Mouse (Mus musculus): ENCODE data around the gene Ubr3.

The Ubr3 gene

DNA sequence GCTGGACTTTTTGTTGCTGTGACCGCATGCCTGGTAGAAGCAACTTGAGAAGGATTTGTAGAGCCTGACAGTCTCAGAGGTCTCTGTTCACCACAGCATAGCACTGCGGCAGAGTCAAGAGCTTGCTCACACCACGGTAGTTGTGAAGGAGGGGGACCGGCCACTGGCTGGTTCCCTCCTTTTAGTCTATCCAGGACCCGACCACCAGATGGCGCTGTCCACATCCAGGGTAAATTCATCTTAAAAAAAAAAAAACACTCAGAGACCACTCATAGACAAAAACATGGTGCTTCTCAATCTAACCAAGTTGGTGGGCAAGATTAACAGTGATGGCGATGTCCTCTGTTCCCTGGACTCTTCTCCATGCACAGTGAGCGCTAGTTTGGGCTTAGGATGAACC, 140.2 kb downstream of the Ubr3 start:
- no peak for DNase-seq

DNA sequence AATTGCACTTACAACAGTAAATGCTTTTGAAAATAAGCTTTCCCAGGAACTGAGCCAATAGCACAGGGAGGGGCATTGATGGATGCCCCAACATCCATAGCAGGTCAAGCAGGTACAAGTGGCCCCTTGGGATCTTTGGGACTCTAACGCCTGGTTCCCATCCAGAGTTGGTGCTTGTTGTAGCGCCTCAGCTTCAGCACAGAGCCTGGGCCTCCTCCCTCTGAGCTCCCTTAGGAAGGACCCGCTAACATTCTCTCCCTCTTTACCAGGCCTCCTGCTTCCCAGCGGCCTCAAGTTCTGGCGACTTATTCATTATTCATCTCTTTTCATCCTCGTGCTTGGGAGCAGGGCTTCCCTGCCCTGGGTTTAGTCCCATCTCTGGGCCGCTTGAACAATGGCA, 141.7 kb downstream of the Ubr3 start, which contains the start of gene Myo3b:
TSS of gene Myo3b (plus strand) at position 375 of the 400 bp plus-strand sequence.
- DNase-seq, result no peak

DNA sequence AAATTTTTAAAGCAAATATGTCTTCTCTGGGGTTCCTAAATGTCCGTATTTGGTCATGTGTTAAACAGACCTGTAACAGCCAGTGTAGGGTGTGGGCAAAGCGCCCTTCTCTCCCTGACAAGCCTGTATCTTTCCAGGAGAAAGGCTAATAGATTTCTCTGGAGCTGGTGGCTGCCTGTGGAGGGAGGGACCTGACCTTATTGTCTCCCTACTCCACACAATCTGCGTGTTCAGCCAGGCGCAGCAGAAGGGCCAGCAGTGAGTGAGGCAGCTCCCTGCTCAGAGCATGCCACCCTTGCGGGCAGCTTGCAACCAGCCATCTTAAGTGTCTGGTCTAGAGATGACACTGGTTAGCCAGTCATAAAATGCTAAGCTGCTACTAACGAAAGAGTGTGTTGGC, 147.4 kb downstream of the Ubr3 start:
- no peak for DNase-seq

DNA sequence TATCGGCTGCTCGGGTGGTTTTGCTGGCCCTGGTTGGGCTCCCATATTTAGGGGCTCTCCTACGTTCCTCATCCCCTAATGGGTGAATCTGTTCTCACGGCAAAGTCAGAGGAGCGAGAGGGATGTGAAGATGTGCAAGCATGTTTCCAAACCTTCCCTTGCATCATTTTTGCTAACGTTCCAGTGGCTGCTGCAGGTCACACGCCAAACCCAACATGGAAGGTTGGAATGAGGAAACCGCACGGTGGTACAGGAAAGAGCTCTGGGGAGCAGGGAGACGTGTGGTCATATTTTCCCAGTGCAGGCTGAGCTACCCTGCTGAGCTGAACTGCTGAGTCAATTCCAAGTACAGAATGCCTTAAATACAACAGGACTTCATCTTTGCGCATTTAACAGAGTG, 150.8 kb downstream of the Ubr3 start:
- DNase-seq, result no peak

DNA sequence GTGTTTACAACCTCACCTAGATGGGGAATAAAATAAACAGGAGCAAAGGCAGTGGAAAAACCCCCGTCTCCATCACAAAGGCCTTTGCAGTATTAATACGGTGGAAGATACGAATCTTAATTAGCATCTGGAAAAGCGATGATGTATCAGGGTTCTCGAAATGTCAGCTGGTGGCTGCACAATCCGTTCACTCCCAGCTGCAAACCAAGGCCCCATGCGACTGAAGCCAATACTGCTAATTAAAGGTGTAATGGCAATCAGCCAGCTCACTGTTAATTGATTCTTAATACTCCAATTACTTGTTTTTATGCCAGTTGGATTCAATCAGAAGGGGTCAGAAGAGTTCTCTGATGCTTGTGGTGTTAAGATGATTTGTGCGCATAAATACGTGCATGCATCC, 156.8 kb downstream of the Ubr3 start:
- no peak for DNase-seq

DNA sequence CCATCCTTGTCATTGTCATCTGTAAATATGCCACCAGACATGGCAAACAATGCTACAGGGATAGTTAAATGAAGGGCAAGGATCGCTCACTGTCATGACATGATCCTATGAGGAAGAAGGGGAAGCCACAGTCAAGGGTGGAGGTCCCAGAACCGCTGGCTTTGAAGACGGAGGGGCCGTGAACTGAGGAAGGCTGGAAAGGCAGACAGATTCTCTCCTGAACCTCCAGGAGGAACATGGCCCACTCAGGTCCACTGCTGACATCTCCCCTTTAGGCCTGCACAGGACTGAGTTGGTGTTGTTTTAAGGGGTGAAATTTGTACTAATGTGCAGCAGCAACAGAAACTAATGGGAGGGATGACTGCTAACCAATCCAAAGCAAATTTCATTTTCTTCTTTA, 161.2 kb downstream of the Ubr3 start:
- DNase-seq, result no peak

DNA sequence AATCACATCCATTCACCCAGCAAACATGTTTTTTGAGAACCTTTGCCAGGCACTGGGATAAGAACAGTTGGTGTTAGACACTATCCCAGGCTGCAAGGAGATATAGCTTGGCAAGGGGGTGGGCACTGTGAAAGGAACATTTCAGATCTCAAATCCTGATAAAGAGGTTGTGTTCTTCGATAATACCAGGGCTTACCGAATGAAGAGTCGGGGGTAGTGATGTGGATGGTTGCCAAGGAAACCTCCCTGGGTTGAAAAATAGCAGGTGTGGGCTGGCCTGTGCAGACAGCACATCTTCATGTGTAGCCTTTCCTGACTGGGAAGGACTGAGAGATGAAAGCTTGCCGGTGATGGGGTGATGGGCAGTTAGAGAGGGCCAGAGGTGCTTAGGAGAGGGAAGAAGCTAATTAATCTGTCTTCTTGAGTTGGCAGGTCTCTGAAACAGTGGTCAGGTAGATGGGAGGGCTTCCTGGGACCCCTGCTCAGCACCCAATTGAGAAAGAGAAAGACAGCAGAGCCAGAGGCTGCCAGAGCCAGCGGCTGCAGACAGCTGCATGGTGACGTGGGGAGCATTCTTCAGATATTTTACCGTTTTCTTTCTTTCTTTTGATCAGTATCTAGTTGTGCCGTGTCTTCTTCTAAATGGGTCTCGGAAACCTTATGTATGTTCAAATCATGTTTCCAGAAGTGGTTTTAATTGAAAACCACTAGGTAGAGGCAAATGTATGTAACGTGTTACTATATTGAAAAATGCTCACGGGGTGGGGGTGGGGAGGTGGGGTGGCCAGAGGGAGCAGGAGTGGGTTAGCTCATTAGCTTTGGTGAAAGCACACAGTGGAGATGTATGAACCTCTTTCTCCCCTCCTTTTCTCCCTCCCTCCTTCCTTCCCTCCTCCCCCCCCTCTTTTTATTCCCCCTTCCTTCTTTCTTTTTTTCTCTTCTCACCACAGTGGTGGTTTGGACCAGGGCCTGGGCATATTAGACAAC, 163.6 kb downstream of the Ubr3 start:
- no peak for DNase-seq

DNA sequence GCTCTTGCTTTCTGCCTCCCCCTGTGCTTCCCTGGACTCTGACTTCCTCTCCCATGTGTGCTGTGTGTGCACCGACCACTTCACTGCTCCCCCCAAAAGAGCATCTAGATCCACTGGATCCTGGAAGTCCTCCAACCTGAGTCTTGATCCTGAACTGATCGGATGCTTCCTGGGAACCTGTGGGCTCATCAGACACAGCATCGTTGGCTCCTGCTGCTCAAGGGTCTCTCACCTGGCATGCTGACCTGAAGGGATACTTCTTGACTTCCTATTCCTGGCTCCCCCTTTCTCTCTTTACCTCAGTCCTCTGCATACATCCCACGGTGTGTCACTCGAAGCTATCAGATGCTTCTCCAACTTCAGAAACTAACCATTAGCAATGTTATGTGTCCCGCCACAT, 168.1 kb downstream of the Ubr3 start:
- no peak for DNase-seq

DNA sequence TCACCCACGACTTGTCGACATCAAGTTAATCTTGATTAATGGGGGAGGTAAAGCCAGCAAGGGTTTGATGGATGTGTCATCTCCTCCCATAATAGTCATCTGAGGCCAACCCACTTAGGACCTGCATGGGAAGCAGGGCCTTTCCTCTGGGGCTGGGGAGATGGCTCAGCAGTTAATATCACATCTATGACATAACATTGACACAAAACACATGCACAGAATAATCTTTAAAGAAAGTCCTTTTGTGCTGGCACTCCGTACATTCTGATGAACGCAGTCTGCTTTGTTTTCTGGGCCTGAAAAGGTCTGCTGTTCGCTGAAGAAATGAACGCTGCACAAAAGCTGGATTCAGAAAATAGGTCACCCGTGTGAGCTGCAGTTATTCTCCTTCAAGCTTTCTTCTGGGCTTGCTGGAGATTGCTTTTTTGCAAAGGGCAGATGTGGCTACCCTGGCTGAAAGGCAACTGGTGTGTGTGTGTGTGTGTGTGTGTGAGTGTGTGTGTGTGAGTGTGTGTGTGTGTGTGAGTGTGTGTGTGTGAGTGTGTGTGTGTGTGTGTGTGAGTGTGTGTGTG, 168.8 kb downstream of the Ubr3 start:
- DNase-seq, result no peak

DNA sequence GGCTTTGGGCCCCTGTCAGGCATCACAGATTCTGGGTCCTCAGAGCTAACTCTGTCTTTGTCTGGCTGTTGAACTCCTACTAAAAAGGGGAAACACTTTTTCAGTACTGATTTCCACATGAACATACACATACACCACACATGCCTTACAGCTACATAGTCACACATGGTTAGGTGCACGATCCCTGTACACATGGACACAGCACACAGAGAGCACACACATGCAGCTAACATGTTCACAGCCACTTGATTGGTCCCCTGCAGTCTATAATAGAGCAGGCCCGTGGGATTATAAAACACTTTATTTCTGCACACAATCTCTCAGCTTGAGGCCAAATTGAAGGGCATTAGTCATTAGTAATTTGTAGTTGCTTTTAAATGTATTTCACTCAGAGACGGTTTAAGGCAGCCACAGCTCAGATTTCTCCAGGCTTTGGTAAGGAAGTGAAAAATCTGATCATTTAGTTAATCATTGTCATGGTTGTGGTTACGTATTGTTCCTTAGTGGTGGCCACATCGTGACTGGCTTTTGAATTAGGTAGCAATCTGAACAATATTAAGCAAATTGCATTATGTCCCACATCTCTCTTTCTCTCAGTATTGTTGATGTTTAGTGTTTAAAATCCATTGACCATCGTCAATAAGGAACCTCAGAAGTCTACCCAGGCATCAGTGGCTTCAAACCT, 169.4 kb downstream of the Ubr3 start:
- no peak for DNase-seq

DNA sequence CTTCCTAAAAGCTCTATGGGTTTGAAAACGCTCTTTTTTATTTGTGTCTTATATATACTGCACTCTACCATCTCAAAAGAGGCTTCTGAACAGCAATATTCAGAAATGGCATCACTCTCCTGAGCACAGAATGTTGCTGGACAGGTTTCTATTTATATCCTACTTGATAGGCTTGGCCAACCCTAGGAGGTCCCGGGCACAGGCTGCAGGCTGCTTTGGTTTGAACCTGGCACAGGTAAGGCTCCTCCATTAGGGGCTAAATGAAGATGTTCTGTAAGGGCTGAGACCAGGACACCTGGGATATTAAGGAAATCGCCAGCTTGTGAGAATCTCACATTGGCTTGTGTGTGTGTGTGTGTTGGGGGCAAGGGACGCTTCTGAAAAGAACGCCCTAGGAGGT, 172.8 kb downstream of the Ubr3 start:
- no peak for DNase-seq

Measured in cerebellum, adult 11 months (tissue).